Mouse (Mus musculus): ENCODE measurements around the gene Tbp. TPM values are rescaled to one million over a fixed set of nuclear protein-coding genes. Genes with fewer than 3 reads are reported as not detected.

The Tbp gene
- polyA plus RNA-seq, 2 experiments = 19.9 to 22.0 TPM

GRCm38 (mm10) chr17:15526986-15527810 lies 27.5 kb downstream of the Tbp start, which contains the start of gene Pdcd2:
Gene Pdcd2, minus strand, starts transcription at chr17:15527301.
- H3K9ac ChIP-seq (replicated peaks) = peak within 1 kb of the TSS; percentile 86
- no peaks in the 10 kb centered on the region for H3K9me3 ChIP-seq (ENCODE audit: control insufficient read depth, low read length)
- peak within 1 kb of the TSS; percentile 86 to 88 for H3K4me3 ChIP-seq (ENCODE audit: insufficient read depth in 1 of 2, low read depth in 2 of 2, low read length in 2 of 2)
- H3K4me2 ChIP-seq (ENCODE audit: low read depth) = peak within 1 kb of the TSS; percentile 97
- WGBS (ENCODE audit: insufficient replicate concordance) = under 1% methylated on average over 50 of the region's 55 CpGs
- DNase-seq (ENCODE audit: low read depth in 3 of 3, low spot score in 3 of 3) (peak; percentile 87 to 91 (median 89)), ATAC-seq (ENCODE audit: insufficient read depth) (peak; percentile 100)
- peaks cover 9% of the 10 kb centered on the region for H3K36me3 ChIP-seq (replicated peaks; ENCODE audit: control insufficient read depth, insufficient read depth, low read depth)
- H3K27ac ChIP-seq = peak within 1 kb of the TSS; percentile 77
- H3K4me1 ChIP-seq (replicated peaks; ENCODE audit: control insufficient read depth in 2 of 2, insufficient read depth in 2 of 2, low read length in 1 of 2) = peaks cover 6 to 11% of the 10 kb centered on the region in 2 experiments; a peak in 3 of 4 replicates
- TF ChIP-seq EP300 (IDR thresholded peaks at IDR 0.05; ENCODE audit: low read depth) (no peak), CTCF (IDR thresholded peaks at IDR 0.05; ENCODE audit: low read depth) (peak; percentile 70)
- H3K27me3 ChIP-seq (ENCODE audit: control insufficient read depth, insufficient read depth, low read length) = no peaks in the 10 kb centered on the region

DNA sequence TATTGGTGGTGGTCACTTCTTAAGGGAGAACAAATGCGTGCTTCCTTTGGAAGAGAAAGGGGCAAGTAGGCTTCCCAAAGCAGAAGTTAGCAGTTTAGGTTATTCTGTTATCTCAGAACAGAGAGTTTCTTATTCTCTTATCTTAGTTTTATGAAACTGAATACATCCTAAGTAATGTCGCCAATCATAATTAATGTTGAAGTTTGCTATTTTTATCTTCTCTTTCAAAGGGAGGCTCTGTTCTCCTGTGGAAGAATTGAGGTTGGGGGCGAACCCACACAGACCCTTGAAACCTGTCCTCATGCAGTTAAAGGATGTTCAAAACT lies 28.1 kb downstream of the Tbp start:
- Histone ChIP-seq H3K27ac (peak overlapping the region; percentile 77), H3K9me3 (ENCODE audit: control insufficient read depth, low read length) (no peaks in the 10 kb centered on the region), H3K4me2 (ENCODE audit: low read depth) (peak overlapping the region; percentile 97), H3K36me3 (replicated peaks; ENCODE audit: control insufficient read depth, insufficient read depth, low read depth) (peaks cover 4% of the 10 kb centered on the region), H3K27me3 (ENCODE audit: control insufficient read depth, insufficient read depth, low read length) (no peaks in the 10 kb centered on the region), H3K4me3 (ENCODE audit: insufficient read depth in 1 of 2, low read depth in 2 of 2, low read length in 2 of 2) (peak overlapping the region; percentile 86 to 88), H3K9ac (replicated peaks) (peak overlapping the region; percentile 72), H3K4me1 (replicated peaks; ENCODE audit: control insufficient read depth in 2 of 2, insufficient read depth in 2 of 2, low read length in 1 of 2) (peaks cover 6 to 11% of the 10 kb centered on the region in 2 experiments; a peak in 3 of 4 replicates)
- TF ChIP-seq EP300 (IDR thresholded peaks at IDR 0.05; ENCODE audit: low read depth) = no peak
- no peak for TF ChIP-seq CTCF (IDR thresholded peaks at IDR 0.05; ENCODE audit: low read depth)
- no peak for DNase-seq (ENCODE audit: low read depth in 3 of 3, low spot score in 3 of 3)
- no peak for ATAC-seq (ENCODE audit: insufficient read depth)
- WGBS (ENCODE audit: insufficient replicate concordance) = 19% methylated on average over 3 of the region's 3 CpGs

DNA sequence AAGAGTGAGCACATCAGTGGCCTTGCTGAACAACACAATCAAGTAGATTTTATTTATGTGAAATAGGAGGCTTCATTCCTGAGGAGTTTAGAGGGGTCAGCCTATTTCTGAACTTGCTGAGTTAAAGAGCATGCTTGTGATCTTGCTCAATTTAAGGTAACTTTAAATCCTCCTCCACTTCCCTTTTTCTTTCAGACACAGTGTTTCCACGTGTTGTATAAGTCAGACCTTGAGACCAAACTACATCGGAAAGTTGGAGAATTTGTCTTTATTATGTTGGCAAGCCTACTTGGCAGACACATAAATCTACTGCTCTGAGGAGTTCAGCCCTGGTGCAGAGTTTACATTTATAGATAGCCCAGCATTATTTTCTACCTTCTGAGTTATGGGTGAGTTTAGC lies 29.2 kb downstream of the Tbp start:
- Histone ChIP-seq H3K4me2 (ENCODE audit: low read depth) (no peak overlapping the region), H3K9me3 (ENCODE audit: control insufficient read depth, low read length) (no peaks in the 10 kb centered on the region), H3K27me3 (ENCODE audit: control insufficient read depth, insufficient read depth, low read length) (no peaks in the 10 kb centered on the region), H3K4me1 (replicated peaks; ENCODE audit: control insufficient read depth in 2 of 2, insufficient read depth in 2 of 2, low read length in 1 of 2) (peaks cover 6 to 11% of the 10 kb centered on the region in 2 experiments; a peak in 3 of 4 replicates), H3K27ac (no peak overlapping the region), H3K4me3 (ENCODE audit: insufficient read depth in 1 of 2, low read depth in 2 of 2, low read length in 2 of 2) (no peak overlapping the region), H3K36me3 (replicated peaks; ENCODE audit: control insufficient read depth, insufficient read depth, low read depth) (peaks cover 4% of the 10 kb centered on the region), H3K9ac (replicated peaks) (no peak overlapping the region)
- TF ChIP-seq CTCF (IDR thresholded peaks at IDR 0.05; ENCODE audit: low read depth) (no peak), EP300 (IDR thresholded peaks at IDR 0.05; ENCODE audit: low read depth) (no peak)
- ATAC-seq (ENCODE audit: insufficient read depth) (no peak), DNase-seq (ENCODE audit: low read depth in 3 of 3, low spot score in 3 of 3) (no peak)
- 48% methylated on average over 2 of the region's 2 CpGs for WGBS (ENCODE audit: insufficient replicate concordance)

DNA sequence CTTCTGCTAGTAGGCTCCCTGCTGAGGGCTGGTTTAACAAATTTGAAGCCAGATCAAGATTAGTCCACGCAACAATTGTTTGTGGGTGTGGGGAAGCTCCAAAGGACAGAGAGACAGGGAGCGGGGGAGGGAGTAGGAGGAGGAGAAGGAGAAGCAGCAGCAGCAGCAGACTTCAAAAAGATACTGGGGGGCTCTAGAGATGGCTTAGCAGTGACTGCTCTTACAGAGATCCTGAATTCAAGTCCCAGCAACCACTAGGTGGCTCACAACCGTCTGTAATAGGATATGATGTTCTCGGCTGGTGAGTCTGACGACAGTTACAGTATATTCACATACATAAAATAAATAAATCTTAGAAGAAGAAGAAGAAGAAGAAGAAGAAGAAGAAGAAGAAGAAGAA lies 30.5 kb downstream of the Tbp start:
- Histone ChIP-seq H3K36me3 (replicated peaks; ENCODE audit: control insufficient read depth, insufficient read depth, low read depth) (no peaks in the 10 kb centered on the region), H3K27ac (no peak overlapping the region), H3K9ac (replicated peaks) (no peak overlapping the region), H3K4me1 (replicated peaks; ENCODE audit: control insufficient read depth in 2 of 2, insufficient read depth in 2 of 2, low read length in 1 of 2) (peaks cover 6 to 11% of the 10 kb centered on the region in 2 experiments; a peak in 3 of 4 replicates), H3K4me3 (ENCODE audit: insufficient read depth in 1 of 2, low read depth in 2 of 2, low read length in 2 of 2) (no peak overlapping the region), H3K27me3 (ENCODE audit: control insufficient read depth, insufficient read depth, low read length) (peaks cover under 1% of the 10 kb centered on the region; the same call in 1 of the 2 replicates), H3K9me3 (ENCODE audit: control insufficient read depth, low read length) (no peaks in the 10 kb centered on the region), H3K4me2 (ENCODE audit: low read depth) (no peak overlapping the region)
- ATAC-seq (ENCODE audit: insufficient read depth) = no peak
- WGBS (ENCODE audit: insufficient replicate concordance) = 20% methylated on average over 5 of the region's 5 CpGs
- DNase-seq (ENCODE audit: low read depth in 3 of 3, low spot score in 3 of 3) = peak in 1 of 3 experiments; percentile 18
- TF ChIP-seq EP300 (IDR thresholded peaks at IDR 0.05; ENCODE audit: low read depth) = no peak
- peak; percentile 46 for TF ChIP-seq CTCF (IDR thresholded peaks at IDR 0.05; ENCODE audit: low read depth)

- no peak for ATAC-seq (ENCODE audit: insufficient read depth)
- Histone ChIP-seq H3K27me3 (ENCODE audit: control insufficient read depth, insufficient read depth, low read length) (peaks cover 18% of the 10 kb centered on the region), H3K4me1 (replicated peaks; ENCODE audit: control insufficient read depth in 2 of 2, insufficient read depth in 2 of 2, low read length in 1 of 2) (no peaks in the 10 kb centered on the region), H3K9me3 (ENCODE audit: control insufficient read depth, low read length) (no peaks in the 10 kb centered on the region), H3K36me3 (replicated peaks; ENCODE audit: control insufficient read depth, insufficient read depth, low read depth) (no peaks in the 10 kb centered on the region), H3K4me2 (ENCODE audit: low read depth) (no peak overlapping the region), H3K4me3 (ENCODE audit: insufficient read depth in 1 of 2, low read depth in 2 of 2, low read length in 2 of 2) (no peak overlapping the region), H3K27ac (no peak overlapping the region), H3K9ac (replicated peaks) (no peak overlapping the region)
- no peak for TF ChIP-seq CTCF (IDR thresholded peaks at IDR 0.05; ENCODE audit: low read depth)
- TF ChIP-seq EP300 (IDR thresholded peaks at IDR 0.05; ENCODE audit: low read depth) = no peak
- WGBS (ENCODE audit: insufficient replicate concordance) = 47% methylated on average over 11 of the region's 11 CpGs
- no peak for DNase-seq (ENCODE audit: low read depth in 3 of 3, low spot score in 3 of 3)
These were observed 35.6 kb downstream of the Tbp start for GRCm38 (mm10) chr17:15535162-15535800.

Data from liver, embryonic 14.5 days (tissue).